Mouse (Mus musculus) left cerebral cortex, postnatal 25 days (tissue): ENCODE measurements around the gene Adgrg5. TPM values are rescaled to one million over a fixed set of nuclear protein-coding genes. Genes with fewer than 3 reads are reported as not detected.

ENCODE experiments used
- DNase-seq, 2 experiments: peaks; one replicate each; pipeline ENCODE4 v3.0.0; 2022; ENCODE audit warnings: low spot score in 2 of 2, mixed read lengths in 1 of 2
- intact Hi-C: fragments of 180-260 bp; cut with DNase I; formaldehyde crosslinking; loops from one replicate; pipeline ENCODE4 v1.15.1; 2025
- total RNA-seq, 2 experiments: library from RNA; stranded (reverse); gene quantifications; 2 replicates each; pipeline ENCODE4 v1.2.3; 2021

The Adgrg5 gene
- total RNA-seq, 2 experiments from 2014 or later = not detected

DNA sequence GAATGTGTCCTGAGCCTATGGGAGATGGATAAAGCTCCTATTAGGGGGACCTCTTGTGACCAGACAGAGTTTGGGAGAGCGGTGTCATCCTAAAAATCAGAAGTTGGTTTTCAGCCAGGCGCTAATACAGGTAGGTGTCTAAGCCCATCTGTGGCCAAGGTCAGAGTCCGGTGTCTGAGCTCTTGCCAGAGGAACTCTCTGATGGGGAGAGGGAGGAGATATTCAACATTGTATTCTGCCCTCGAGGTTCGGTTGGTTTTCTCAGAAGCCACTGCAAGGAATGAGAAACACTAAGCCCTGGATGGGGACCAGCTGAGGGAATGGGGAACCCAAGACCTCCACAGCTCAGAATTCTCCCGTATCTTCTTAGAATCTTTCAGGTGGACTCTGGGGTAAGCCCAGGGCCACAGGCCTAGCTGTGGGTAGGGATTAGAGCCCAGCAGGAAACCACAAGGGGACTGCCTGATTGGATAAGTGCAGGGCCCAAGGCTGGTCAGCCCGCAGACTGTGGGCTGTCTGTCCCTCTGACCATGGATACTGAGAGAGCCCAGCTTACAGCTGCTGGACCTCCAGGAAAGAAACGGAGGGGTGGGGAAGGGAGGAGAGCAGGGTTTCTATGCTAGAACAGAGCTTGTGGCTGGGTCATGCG lies 7.1 kb upstream of the Adgrg5 start:
- intact Hi-C loops = no loop called here
- no peak for DNase-seq

DNA sequence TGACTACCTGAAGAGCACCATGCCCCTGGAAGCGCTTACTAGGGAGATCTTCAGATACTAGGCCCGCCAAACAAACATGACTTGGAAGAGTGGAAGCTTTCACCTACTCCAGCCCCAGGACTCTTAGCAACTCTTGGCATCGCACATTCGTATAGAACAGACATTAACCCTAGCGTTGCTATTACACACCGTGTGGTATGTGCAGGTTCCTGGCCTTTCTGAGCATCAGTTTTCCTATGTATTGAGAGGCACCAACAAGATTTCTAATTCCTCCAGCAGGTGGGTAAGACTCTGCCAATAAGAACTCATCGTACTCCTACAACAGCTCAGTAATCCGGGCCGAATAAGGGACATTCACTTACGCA lies 6.6 kb upstream of the Adgrg5 start:
- no peak for DNase-seq
- intact Hi-C loops = no loop called here

DNA sequence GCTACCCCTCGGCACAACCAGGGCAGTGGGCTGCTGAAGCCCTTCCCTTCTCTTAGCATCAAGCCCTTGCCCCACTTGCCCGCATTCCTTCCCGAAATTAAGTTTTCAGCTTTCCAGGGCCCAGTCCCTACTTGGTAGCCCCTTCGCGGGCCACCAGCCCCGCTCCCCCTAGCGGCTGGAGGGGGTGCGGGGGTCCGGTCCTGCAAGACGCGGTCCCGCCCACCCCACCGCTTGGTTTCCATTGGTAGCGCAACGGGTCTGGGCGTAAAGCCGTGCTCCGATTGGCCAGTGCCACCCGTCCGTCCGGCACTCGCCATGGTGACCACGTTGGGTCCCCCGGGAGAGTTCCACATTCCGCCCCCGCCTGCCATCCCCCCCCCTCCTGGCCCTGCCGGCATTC lies 6.1 kb upstream of the Adgrg5 start:
- DNase-seq = peak; percentile 69 to 70
- intact Hi-C loops = no loop called here

DNA sequence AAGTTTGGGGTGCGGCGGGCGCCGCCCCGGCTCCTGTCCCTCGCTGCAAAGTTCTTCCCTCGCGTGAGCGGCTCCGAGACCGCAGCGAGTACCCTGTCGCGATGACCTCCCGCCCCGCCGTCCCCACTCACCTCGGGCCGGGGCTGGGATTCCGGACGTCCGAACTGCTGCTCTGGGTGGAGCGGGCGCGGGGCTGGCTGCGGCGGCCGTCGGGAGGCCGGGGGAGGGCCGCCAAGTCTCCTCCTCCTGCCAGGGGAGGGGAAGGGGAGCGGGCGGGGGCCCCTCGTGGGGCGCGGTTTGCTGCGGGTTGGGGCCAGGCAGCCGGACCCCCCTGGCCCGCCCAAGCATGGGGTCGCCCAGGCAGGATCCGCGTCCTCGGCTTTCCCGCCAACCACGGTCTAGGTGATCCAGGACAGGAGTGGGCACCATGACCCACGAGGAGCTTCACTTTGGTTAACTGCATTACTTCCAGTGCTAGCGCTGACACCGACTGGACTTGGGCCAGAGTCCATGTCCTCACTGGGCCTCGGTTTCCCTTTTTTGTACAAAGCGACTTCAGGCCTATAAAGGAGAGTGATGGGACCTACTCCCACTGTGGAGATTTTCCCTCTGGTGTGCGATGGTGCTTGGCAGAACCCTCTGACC lies 5.5 kb upstream of the Adgrg5 start, which contains the start of gene Ccdc102a:
Gene Ccdc102a, minus strand, starts transcription at position 248 of the 645 bp plus-strand sequence.
- no peak for DNase-seq
- intact Hi-C loops = no loop called here

- intact Hi-C loops = no loop called here
- DNase-seq = no peak
These were observed 4.2 kb upstream of the Adgrg5 start for GRCm38 (mm10) chr8:94919256-94919655.

- DNase-seq = no peak
- intact Hi-C loops = no loop called here
These were observed 1.3 kb upstream of the Adgrg5 start for GRCm38 (mm10) chr8:94922176-94922575.

DNA sequence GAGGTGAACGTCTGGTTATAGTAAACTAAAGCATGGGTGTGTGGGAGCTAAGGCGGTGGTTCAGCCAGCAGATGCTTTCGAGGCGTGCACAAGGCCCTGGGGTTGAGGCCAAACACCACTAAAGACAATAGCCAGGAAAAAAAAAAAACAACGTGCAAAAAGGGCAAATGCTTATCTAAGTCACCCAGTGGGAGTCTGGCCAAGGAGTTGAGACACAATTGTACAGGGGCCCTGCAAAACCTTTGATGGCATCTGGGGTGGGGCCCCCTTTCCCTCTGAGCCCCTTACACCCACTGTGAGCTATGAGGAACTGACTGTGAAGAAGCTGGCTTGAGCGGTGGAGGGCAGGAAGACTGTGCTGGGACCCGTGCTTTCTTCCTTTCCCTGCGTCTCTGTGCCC lies 892 bp upstream of the Adgrg5 start:
- DNase-seq = no peak
- intact Hi-C loops = no loop called here

DNA sequence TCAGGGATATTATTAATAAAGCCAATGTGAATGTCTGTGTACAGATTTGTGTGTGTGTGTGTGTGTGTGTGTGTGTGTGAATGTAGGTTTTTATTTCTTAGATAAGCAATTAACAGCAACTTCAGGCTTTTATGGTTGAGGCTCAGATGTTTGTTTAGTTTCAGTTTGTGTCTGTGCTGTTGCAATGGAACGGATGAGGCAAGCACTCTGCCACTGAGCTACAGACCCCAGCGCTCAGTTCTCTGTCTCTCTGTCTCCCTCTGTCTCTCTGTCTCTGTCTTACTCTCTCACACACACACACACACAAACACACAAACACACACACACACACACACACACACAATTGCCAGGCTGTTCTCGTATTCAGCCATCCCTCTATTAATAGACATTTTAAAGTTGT lies 4.7 kb downstream of the Adgrg5 start:
- intact Hi-C loops = no loop called here
- DNase-seq = no peak

DNA sequence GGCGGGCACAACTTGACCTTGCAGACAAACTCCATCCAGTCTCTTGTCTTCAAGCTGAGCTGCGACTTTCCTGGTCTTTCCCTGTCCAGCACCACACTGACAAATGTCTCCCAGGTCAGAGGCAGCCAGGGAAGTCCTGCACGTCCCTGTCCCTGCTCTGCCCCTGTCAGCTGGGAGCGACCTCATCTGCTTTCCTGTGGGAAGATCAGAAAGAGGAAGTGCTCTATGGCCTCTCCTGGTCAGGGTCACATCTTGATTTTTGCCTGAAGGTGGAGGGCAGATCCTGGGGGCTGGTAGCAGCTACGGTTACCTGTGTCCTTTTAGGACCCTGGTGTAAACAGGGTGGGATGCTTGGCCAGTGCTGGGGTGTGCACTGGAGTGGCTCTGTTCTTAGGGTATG lies 10.4 kb downstream of the Adgrg5 start:
- DNase-seq = no peak

DNA sequence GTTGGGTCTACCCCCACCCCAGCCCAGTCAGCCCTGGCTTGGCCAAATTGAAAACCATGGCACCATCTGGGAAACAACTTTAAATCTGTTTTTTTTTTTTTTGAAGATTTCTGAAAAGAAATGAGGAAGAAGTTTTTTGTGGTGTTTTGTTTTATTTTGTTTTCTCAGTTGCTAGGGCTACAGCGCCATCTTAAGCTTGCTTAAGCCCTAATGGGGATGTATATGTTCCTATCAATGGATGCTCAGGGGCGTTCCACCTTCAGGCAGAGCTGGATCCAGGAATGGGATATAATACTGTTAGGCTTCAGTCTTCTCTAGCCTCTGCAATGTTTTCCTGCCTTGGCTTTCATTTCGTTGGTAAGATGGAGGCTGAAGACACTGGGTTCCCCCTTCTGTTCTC lies 11.7 kb downstream of the Adgrg5 start:
- intact Hi-C loops = no loop called here
- no peak for DNase-seq

More for the DNA sequence above, 10.4 kb downstream of the Adgrg5 start:
- intact Hi-C loops = no loop called here

GRCm38 (mm10) chr8:94942566-94942965 lies 19.1 kb downstream of the Adgrg5 start:
- intact Hi-C loops = loop anchor here (5.0 kb wide), 1 partner anchor 295 kb away; no protein-coding TSS in a partner anchor
- DNase-seq = peak; percentile 52 to 56

- intact Hi-C loops = loop anchor here (5.0 kb wide), 1 partner anchor 132 kb away; no protein-coding TSS in a partner anchor
- DNase-seq = peak; percentile 70 to 92
These were observed 21.7 kb downstream of the Adgrg5 start for GRCm38 (mm10) chr8:94945185-94945584.

DNA sequence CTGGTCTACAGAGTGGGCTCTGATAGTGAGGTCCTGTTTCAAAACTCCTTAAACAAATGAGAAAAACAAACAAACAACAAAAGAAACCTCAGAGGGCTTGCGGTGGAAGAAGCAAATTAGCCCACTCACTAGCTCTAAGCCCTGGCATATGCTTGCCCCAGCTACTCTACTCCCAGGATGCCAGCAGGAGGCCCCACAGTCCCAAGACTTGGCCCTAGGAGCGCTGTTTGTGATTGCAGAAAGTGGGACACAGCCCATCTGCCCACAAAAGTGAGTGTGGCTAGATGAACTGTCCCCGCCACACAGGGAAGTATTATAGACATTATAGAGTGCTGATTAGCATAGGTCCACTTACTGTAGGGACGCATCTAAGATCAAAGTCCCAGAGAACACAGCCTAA lies 24.9 kb downstream of the Adgrg5 start:
- DNase-seq = no peak
- intact Hi-C loops = loop anchor here (5.0 kb wide), 1 partner anchor 129 kb away; no protein-coding TSS in a partner anchor

DNA sequence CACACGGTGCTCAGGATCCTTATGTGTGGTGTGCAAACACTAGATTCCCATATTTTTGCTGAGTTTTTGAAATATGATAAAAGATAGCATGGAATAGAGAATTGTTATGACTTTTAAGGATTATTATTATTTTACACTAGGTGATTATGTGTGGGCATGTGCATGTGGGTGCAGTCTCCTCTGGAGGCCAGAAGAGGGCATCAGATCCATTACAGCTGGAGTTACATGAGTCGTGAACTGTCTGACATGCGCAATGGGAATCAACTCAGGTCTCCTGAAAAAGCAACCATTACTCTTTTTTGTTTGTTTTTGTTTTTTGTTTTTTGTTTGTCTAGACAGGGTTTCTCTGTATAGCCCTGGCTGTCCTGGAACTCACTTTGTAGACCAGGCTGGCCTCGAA lies 25.5 kb downstream of the Adgrg5 start:
- intact Hi-C loops = loop anchor here (5.0 kb wide), 1 partner anchor 128 kb away; no protein-coding TSS in a partner anchor
- DNase-seq = no peak

- intact Hi-C loops = loop anchor here (1.0 to 5.0 kb wide), 2 partner anchors 51 to 257 kb away; no protein-coding TSS in a partner anchor
- DNase-seq = peak; percentile 82 to 87
These were observed 26.6 kb downstream of the Adgrg5 start for GRCm38 (mm10) chr8:94950046-94950445.

- intact Hi-C loops = loop anchor here (1.0 to 5.0 kb wide), 2 partner anchors 51 to 257 kb away; no protein-coding TSS in a partner anchor
- no peak for DNase-seq
These were observed 27.0 kb downstream of the Adgrg5 start for GRCm38 (mm10) chr8:94950458-94950857.

DNA sequence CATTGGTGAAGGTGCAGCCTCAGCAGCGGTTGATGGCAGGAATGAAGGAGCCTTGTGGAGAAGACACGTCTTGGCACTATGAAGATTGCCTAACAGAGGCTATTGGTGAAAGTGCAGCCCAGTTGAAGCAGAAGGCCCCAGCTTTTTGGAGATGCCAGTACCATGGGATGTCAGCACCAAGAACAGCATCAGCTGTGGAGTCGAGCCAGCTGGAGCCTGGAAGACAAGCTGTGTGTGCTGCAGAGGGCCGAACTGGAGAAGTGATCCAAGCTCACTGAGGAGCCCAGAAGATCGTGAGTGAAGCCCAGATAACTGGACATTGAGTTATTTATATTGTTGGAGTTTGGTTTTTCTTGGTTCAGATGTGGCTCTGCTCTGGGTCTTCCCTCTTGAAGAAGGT lies 28.6 kb downstream of the Adgrg5 start:
- DNase-seq = no peak
- intact Hi-C loops = loop anchor here (5.0 kb wide), 1 partner anchor 255 kb away; no protein-coding TSS in a partner anchor

- intact Hi-C loops = loop anchor here (5.0 kb wide), 1 partner anchor 254 kb away; no protein-coding TSS in a partner anchor
These were observed 30.3 kb downstream of the Adgrg5 start for GRCm38 (mm10) chr8:94953624-94954367.

GRCm38 (mm10) chr8:94954368-94954737 lies 30.9 kb downstream of the Adgrg5 start:
- no peak for DNase-seq
- intact Hi-C loops = loop anchor here (5.0 kb wide), 1 partner anchor 253 kb away; no protein-coding TSS in a partner anchor

More at GRCm38 (mm10) chr8:94953624-94954367, 30.3 kb downstream of the Adgrg5 start:
- no peak for DNase-seq
